Mouse (Mus musculus): ENCODE measurements around the gene Phf12.

The Phf12 gene

GRCm38 (mm10) chr11:78073577-78074276 is 91.2 kb downstream of the Phf12 start:
- TF ChIP-seq GATA4 (IDR thresholded peaks at IDR 0.05; ENCODE audit: insufficient replicate concordance, low read length): no peak

GRCm38 (mm10) chr11:78074277-78074652 is 91.7 kb downstream of the Phf12 start:
- no peak for TF ChIP-seq GATA4 (IDR thresholded peaks at IDR 0.05; ENCODE audit: insufficient replicate concordance, low read length)

- TF ChIP-seq GATA4 (IDR thresholded peaks at IDR 0.05; ENCODE audit: insufficient replicate concordance, low read length): no peak
Observed at GRCm38 (mm10) chr11:78074666-78075065, 92.1 kb downstream of the Phf12 start.
